8 mouse cellular contexts compared by ENCODE assay signal in genomic region chr9:119445737-119446136, GRCm38 (mm10). TPM values are rescaled to one million over a fixed set of nuclear protein-coding genes. Genes with fewer than 3 reads are reported as not detected.
DNase-seq lines count a peak whose midpoint lies in the region; ATAC-seq lines count a peak whose summit lies in the region.

No protein-coding gene starts in this region.

- WGBS in heart, embryonic 15.5 days = 17% methylated on average over 6 of the region's 6 CpGs
- 43% methylated on average over 6 of the region's 6 CpGs for WGBS in hindbrain, embryonic 14.5 days
- WGBS in midbrain, embryonic 14.5 days = 41% methylated on average over 6 of the region's 6 CpGs

- peak overlapping the region; percentile 94 for H3K4me3 ChIP-seq in heart, embryonic 15.5 days
- peak overlapping the region; percentile 86 for H3K4me3 ChIP-seq in hindbrain, embryonic 14.5 days (replicated peaks; ENCODE audit: low read length)
- peak overlapping the region; percentile 79 for H3K4me3 ChIP-seq in midbrain, embryonic 14.5 days (replicated peaks; ENCODE audit: low read depth, low read length)

- H3K4me2 ChIP-seq in heart, embryonic 15.5 days = peak overlapping the region; percentile 91
- H3K4me2 ChIP-seq in hindbrain, embryonic 14.5 days (replicated peaks) = peak overlapping the region; percentile 97
- H3K4me2 ChIP-seq in midbrain, embryonic 14.5 days (ENCODE audit: low read length) = peak overlapping the region; percentile 91

- H3K9me3 ChIP-seq in heart, embryonic 15.5 days (replicated peaks) = no peaks in the 10 kb centered on the region
- no peaks in the 10 kb centered on the region for H3K9me3 ChIP-seq in hindbrain, embryonic 14.5 days (ENCODE audit: control insufficient read depth, low read length)
- H3K9me3 ChIP-seq in midbrain, embryonic 14.5 days (ENCODE audit: control insufficient read depth, low read length) = no peaks in the 10 kb centered on the region

- ATAC-seq in heart, embryonic 15.5 days (replicated peaks; ENCODE audit: insufficient number of reproducible peaks, insufficient read depth, low FRiP score, low read depth) = no peak
- no peak for ATAC-seq in hindbrain, embryonic 14.5 days (ENCODE audit: low FRiP score)
- no peak for ATAC-seq in midbrain, embryonic 14.5 days (ENCODE audit: low FRiP score, low TSS enrichment)

- H3K27me3 ChIP-seq in heart, embryonic 15.5 days = no peaks in the 10 kb centered on the region
- no peaks in the 10 kb centered on the region for H3K27me3 ChIP-seq in hindbrain, embryonic 14.5 days (ENCODE audit: control insufficient read depth, insufficient read depth, low read length)
- no peaks in the 10 kb centered on the region for H3K27me3 ChIP-seq in midbrain, embryonic 14.5 days (ENCODE audit: control insufficient read depth, insufficient read depth, low read length)

- no peak for DNase-seq in heart, adult 18-20 months
- DNase-seq in adipocyte (ENCODE audit: low spot score) = peak; percentile 24
- no peak for DNase-seq in hindbrain, embryonic 14.5 days (ENCODE audit: low spot score)
- DNase-seq in midbrain, embryonic 14.5 days = no peak
- no peak for DNase-seq in spleen, postnatal 4 days (ENCODE audit: low spot score in 2 of 2)
- no peak for DNase-seq in left cerebral cortex, postnatal 4 days
- no peak for DNase-seq in cerebellum, postnatal 10 days

- no peak overlapping the region for H3K27ac ChIP-seq in heart, embryonic 15.5 days
- H3K27ac ChIP-seq in hindbrain, embryonic 14.5 days = no peak overlapping the region
- H3K27ac ChIP-seq in midbrain, embryonic 14.5 days (replicated peaks; ENCODE audit: low read depth, low read length) = no peak overlapping the region; the same call in 1 of the 2 replicates

- H3K9ac ChIP-seq in heart, embryonic 15.5 days = peak overlapping the region; percentile 90
- H3K9ac ChIP-seq in hindbrain, embryonic 14.5 days = peak overlapping the region; percentile 90
- H3K9ac ChIP-seq in midbrain, embryonic 14.5 days (replicated peaks; ENCODE audit: low read length) = peak overlapping the region; percentile 89

- H3K4me1 ChIP-seq in heart, embryonic 15.5 days (replicated peaks) = peaks cover 14% of the 10 kb centered on the region
- peaks cover 11% of the 10 kb centered on the region for H3K4me1 ChIP-seq in hindbrain, embryonic 14.5 days (replicated peaks; ENCODE audit: control insufficient read depth, insufficient read depth, low read length)
- peaks cover 10% of the 10 kb centered on the region for H3K4me1 ChIP-seq in midbrain, embryonic 14.5 days (ENCODE audit: control insufficient read depth, insufficient read depth, low read length)

- intact Hi-C loops in left cerebral cortex, postnatal 4 days (cut with DNase I) = no loop called here

- peaks cover 31% of the 10 kb centered on the region for H3K36me3 ChIP-seq in heart, embryonic 15.5 days
- peaks cover 41% of the 10 kb centered on the region for H3K36me3 ChIP-seq in hindbrain, embryonic 14.5 days (replicated peaks; ENCODE audit: control insufficient read depth, insufficient read depth)
- peaks cover 47% of the 10 kb centered on the region for H3K36me3 ChIP-seq in midbrain, embryonic 14.5 days (ENCODE audit: control insufficient read depth, insufficient read depth, low read length)

RNA-seq across cellular contexts. Expression of gene Exog, which starts 1.0 kb away (rescaled TPM):
- 9.7 and 12.0 TPM in 2 replicates for polyA plus RNA-seq in heart, embryonic 15.5 days (2015; fragmentation: Nextera tagmentation; extraction: Ambion mirVana)
- 1 to 10 TPM; 2.7 to 4.0 TPM for total RNA-seq in heart, adult 18-20 months (2021)
- 52.7 and 56.7 TPM in 2 replicates for polyA plus RNA-seq in hindbrain, embryonic 14.5 days (2014; fragmentation: Nextera tagmentation; extraction: Ambion mirVana)
- 51.2 and 56.0 TPM in 2 replicates for polyA plus RNA-seq in midbrain, embryonic 14.5 days (2014; fragmentation: Nextera tagmentation; extraction: Ambion mirVana)
- total RNA-seq in left cerebral cortex, postnatal 4 days (2021) = 10 to 100 TPM; 28.8 to 29.0 TPM

RNA-seq across cellular contexts. Expression of gene Acvr2b, which starts 43.8 kb away (rescaled TPM):
- polyA plus RNA-seq in heart, embryonic 15.5 days (2015; fragmentation: Nextera tagmentation; extraction: Ambion mirVana) = 9.5 and 12.6 TPM in 2 replicates
- 1 to 10 TPM; 3.4 to 4.7 TPM for total RNA-seq in heart, adult 18-20 months (2021)
- polyA plus RNA-seq in hindbrain, embryonic 14.5 days (2014; fragmentation: Nextera tagmentation; extraction: Ambion mirVana) = 45.4 and 49.3 TPM in 2 replicates
- polyA plus RNA-seq in midbrain, embryonic 14.5 days (2014; fragmentation: Nextera tagmentation; extraction: Ambion mirVana) = 69.3 and 69.9 TPM in 2 replicates
- 10 to 100 TPM; 23.8 to 24.6 TPM for total RNA-seq in left cerebral cortex, postnatal 4 days (2021)
